Mouse (Mus musculus): ENCODE measurements around the gene Nedd4.
A peak's percentile ranks its signal among the peaks of the same experiment; 100 is the strongest.

Gene Nedd4

GRCm38 (mm10) chr9:72683268-72683667 lies 21.1 kb downstream of the Nedd4 start:
- no peak for DNase-seq

GRCm38 (mm10) chr9:72685231-72685630 lies 23.1 kb downstream of the Nedd4 start:
- DNase-seq, result no peak

- peak in 1 of 2 experiments; percentile 39 for DNase-seq
Measured at GRCm38 (mm10) chr9:72686506-72686905, 24.4 kb downstream of the Nedd4 start.

GRCm38 (mm10) chr9:72689522-72689921 lies 27.4 kb downstream of the Nedd4 start:
- DNase-seq, result no peak

GRCm38 (mm10) chr9:72690811-72691210 lies 28.7 kb downstream of the Nedd4 start:
- no peak for DNase-seq

GRCm38 (mm10) chr9:72691942-72692341 lies 29.8 kb downstream of the Nedd4 start:
- DNase-seq, result no peak

- no peak for DNase-seq
Measured at GRCm38 (mm10) chr9:72693081-72693696, 31.0 kb downstream of the Nedd4 start.

- no peak for DNase-seq
Measured at GRCm38 (mm10) chr9:72693861-72694260, 31.7 kb downstream of the Nedd4 start.

- DNase-seq, result no peak
Measured at GRCm38 (mm10) chr9:72696508-72696907, 34.4 kb downstream of the Nedd4 start.

- no peak for DNase-seq
Measured at GRCm38 (mm10) chr9:72697779-72698178, 35.6 kb downstream of the Nedd4 start.

- DNase-seq, result peak; percentile 65 to 68
Measured at GRCm38 (mm10) chr9:72699702-72700101, 37.6 kb downstream of the Nedd4 start.

GRCm38 (mm10) chr9:72701441-72701840 lies 39.3 kb downstream of the Nedd4 start:
- DNase-seq, result no peak

- DNase-seq, result peak; percentile 31 to 56
Measured at GRCm38 (mm10) chr9:72702075-72702474, 39.9 kb downstream of the Nedd4 start.

- DNase-seq, result no peak
Measured at GRCm38 (mm10) chr9:72703142-72703541, 41.0 kb downstream of the Nedd4 start.

- DNase-seq, result no peak
Measured at GRCm38 (mm10) chr9:72703754-72704153, 41.6 kb downstream of the Nedd4 start.

GRCm38 (mm10) chr9:72705270-72705669 lies 43.1 kb downstream of the Nedd4 start:
- DNase-seq, result no peak

- no peak for DNase-seq
Measured at GRCm38 (mm10) chr9:72707999-72708398, 45.9 kb downstream of the Nedd4 start.

- no peak for DNase-seq
Measured at GRCm38 (mm10) chr9:72708690-72709089, 46.5 kb downstream of the Nedd4 start.

- no peak for DNase-seq
Measured at GRCm38 (mm10) chr9:72710060-72710459, 47.9 kb downstream of the Nedd4 start.

GRCm38 (mm10) chr9:72714945-72715344 lies 52.8 kb downstream of the Nedd4 start:
- no peak for DNase-seq

GRCm38 (mm10) chr9:72716200-72716599 lies 54.1 kb downstream of the Nedd4 start:
- DNase-seq, result no peak

- DNase-seq, result no peak
Measured at GRCm38 (mm10) chr9:72719143-72719542, 57.0 kb downstream of the Nedd4 start.

- no peak for DNase-seq
Measured at GRCm38 (mm10) chr9:72721221-72721620, 59.1 kb downstream of the Nedd4 start.

GRCm38 (mm10) chr9:72722622-72723021 lies 60.5 kb downstream of the Nedd4 start:
- DNase-seq, result no peak

- DNase-seq, result no peak
Measured at GRCm38 (mm10) chr9:72724491-72725221, 62.5 kb downstream of the Nedd4 start.
